20 mouse cellular contexts compared by ENCODE assay signal in genomic region chr15:67759221-67759620, GRCm38 (mm10).
A peak's percentile ranks its signal among the peaks of the same experiment; 100 is the strongest.
DNase-seq lines count a peak whose midpoint lies in the region; ATAC-seq and TF ChIP-seq lines count a peak whose summit lies in the region.
"Had no signal": no experiment of that assay in that cellular context is flagged by ENCODE, and none has a peak within 500 bp of the region (broad histone marks: within the 10 kb centered on the region; RNA-seq: fewer than 3 reads in every experiment).

No protein-coding gene starts in this region.

- no peaks in the 10 kb centered on the region for H3K9me3 ChIP-seq in midbrain, embryonic 13.5 days
- no peaks in the 10 kb centered on the region for H3K9me3 ChIP-seq in forebrain, embryonic 14.5 days (replicated peaks; ENCODE audit: control insufficient read depth, low read length)
- H3K9me3 ChIP-seq: limb, embryonic 15.5 days; megakaryocyte, embryonic 14.5 days; stomach, embryonic 15.5 days had no signal

- no peaks in the 10 kb centered on the region for H3K27me3 ChIP-seq in midbrain, embryonic 13.5 days
- H3K27me3 ChIP-seq in forebrain, embryonic 14.5 days (replicated peaks; ENCODE audit: control insufficient read depth, insufficient read depth, low read length): no peaks in the 10 kb centered on the region
- H3K27me3 ChIP-seq: limb, embryonic 15.5 days; megakaryocyte, embryonic 14.5 days; stomach, embryonic 15.5 days had no signal

- TF ChIP-seq POLR2A in embryonic fibroblast, embryonic 13.5 days (IDR thresholded peaks at IDR 0.05; ENCODE audit: low read depth, low read length): no peak

- no peak overlapping the region for H3K4me3 ChIP-seq in embryonic fibroblast, embryonic 13.5 days (ENCODE audit: insufficient read depth, low read length)
- no peak overlapping the region for H3K4me3 ChIP-seq in midbrain, embryonic 13.5 days (replicated peaks)
- no peak overlapping the region for H3K4me3 ChIP-seq in forebrain, embryonic 14.5 days (ENCODE audit: low read depth, low read length)
- H3K4me3 ChIP-seq: erythroblast, embryonic 14.5 days; layer of hippocampus, adult 2 months; limb, embryonic 15.5 days; megakaryocyte, embryonic 14.5 days; stomach, embryonic 15.5 days had no signal

- no peaks in the 10 kb centered on the region for H3K4me1 ChIP-seq in embryonic fibroblast, embryonic 13.5 days (ENCODE audit: control insufficient read depth, insufficient read depth, low read length)
- H3K4me1 ChIP-seq in midbrain, embryonic 13.5 days (replicated peaks): no peaks in the 10 kb centered on the region
- H3K4me1 ChIP-seq in forebrain, embryonic 14.5 days (ENCODE audit: control insufficient read depth, insufficient read depth, low read length): no peaks in the 10 kb centered on the region
- H3K4me1 ChIP-seq: limb, embryonic 15.5 days; megakaryocyte, embryonic 14.5 days; stomach, embryonic 15.5 days had no signal

- ATAC-seq in midbrain, embryonic 13.5 days: no peak
- no peak for ATAC-seq in forebrain, embryonic 14.5 days
- ATAC-seq: forebrain, postnatal 0 days; hindbrain, embryonic 16.5 days; Patski had no signal

- peak overlapping the region; percentile 26 for H3K27ac ChIP-seq in embryonic fibroblast, embryonic 13.5 days (ENCODE audit: insufficient read depth, low read length)
- H3K27ac ChIP-seq in midbrain, embryonic 13.5 days: no peak overlapping the region
- H3K27ac ChIP-seq in forebrain, embryonic 14.5 days (ENCODE audit: low read depth, low read length): no peak overlapping the region
- H3K27ac ChIP-seq: layer of hippocampus, adult 2 months; limb, embryonic 15.5 days; stomach, embryonic 15.5 days had no signal

- no peak overlapping the region for H3K9ac ChIP-seq in midbrain, embryonic 13.5 days (replicated peaks)
- H3K9ac ChIP-seq in forebrain, embryonic 14.5 days (ENCODE audit: low read length): no peak overlapping the region
- H3K9ac ChIP-seq: forebrain, postnatal 0 days; limb, embryonic 15.5 days; lung, embryonic 14.5 days; stomach, embryonic 15.5 days had no signal

- H3K36me3 ChIP-seq in midbrain, embryonic 13.5 days: no peaks in the 10 kb centered on the region
- H3K36me3 ChIP-seq in forebrain, embryonic 14.5 days (ENCODE audit: control insufficient read depth, insufficient read depth, low read length): no peaks in the 10 kb centered on the region
- H3K36me3 ChIP-seq: limb, embryonic 15.5 days; stomach, embryonic 15.5 days had no signal

- peak; percentile 13 to 46 for DNase-seq in frontal cortex, adult 2 months (ENCODE audit: extremely low spot score in 1 of 2, low spot score in 1 of 2)
- no peak for DNase-seq in frontal cortex, postnatal 10 days (ENCODE audit: low spot score in 2 of 2)
- peak; percentile 31 to 37 for DNase-seq in layer of hippocampus, adult 8-10 months (ENCODE audit: low spot score in 2 of 2)
- DNase-seq in layer of hippocampus, postnatal 10 days (ENCODE audit: low spot score in 2 of 2): no peak
- peak; percentile 22 for DNase-seq in layer of hippocampus, adult 9-11 months
- no peak for DNase-seq in forebrain, embryonic 14.5 days (ENCODE audit: low spot score)
- DNase-seq: cerebellum, adult 18-20 months; forebrain, postnatal 0 days; kidney, adult 2 months; lung, embryonic 14.5 days; thymus, postnatal 14 days had no signal

- no peak overlapping the region for H3K4me2 ChIP-seq in midbrain, embryonic 13.5 days (replicated peaks)
- no peak overlapping the region for H3K4me2 ChIP-seq in forebrain, embryonic 14.5 days (ENCODE audit: low read length)
- H3K4me2 ChIP-seq: limb, embryonic 15.5 days; lung, embryonic 14.5 days; stomach, embryonic 15.5 days had no signal

- TF ChIP-seq CTCF in embryonic fibroblast, embryonic 13.5 days (IDR thresholded peaks at IDR 0.05; ENCODE audit: borderline replicate concordance, insufficient read depth, low read length): no peak

- 62% methylated on average over 4 of the region's 4 CpGs for WGBS in midbrain, embryonic 13.5 days
- WGBS in forebrain, embryonic 14.5 days: 81% methylated on average over 4 of the region's 4 CpGs

Comparison
In these comparisons a context has a peak if more than half of its experiments do, and no peak if none do; other contexts are left out.
1. DNase-seq: peak in frontal cortex, adult 2 months (2 of 2), layer of hippocampus, adult 8-10 months (2 of 2) and layer of hippocampus, adult 9-11 months (single experiment); none in frontal cortex, postnatal 10 days (0 of 2), layer of hippocampus, postnatal 10 days (0 of 2) and forebrain, embryonic 14.5 days (single experiment).